Mouse (Mus musculus): ENCODE results near the gene Rab11a.

DNA sequence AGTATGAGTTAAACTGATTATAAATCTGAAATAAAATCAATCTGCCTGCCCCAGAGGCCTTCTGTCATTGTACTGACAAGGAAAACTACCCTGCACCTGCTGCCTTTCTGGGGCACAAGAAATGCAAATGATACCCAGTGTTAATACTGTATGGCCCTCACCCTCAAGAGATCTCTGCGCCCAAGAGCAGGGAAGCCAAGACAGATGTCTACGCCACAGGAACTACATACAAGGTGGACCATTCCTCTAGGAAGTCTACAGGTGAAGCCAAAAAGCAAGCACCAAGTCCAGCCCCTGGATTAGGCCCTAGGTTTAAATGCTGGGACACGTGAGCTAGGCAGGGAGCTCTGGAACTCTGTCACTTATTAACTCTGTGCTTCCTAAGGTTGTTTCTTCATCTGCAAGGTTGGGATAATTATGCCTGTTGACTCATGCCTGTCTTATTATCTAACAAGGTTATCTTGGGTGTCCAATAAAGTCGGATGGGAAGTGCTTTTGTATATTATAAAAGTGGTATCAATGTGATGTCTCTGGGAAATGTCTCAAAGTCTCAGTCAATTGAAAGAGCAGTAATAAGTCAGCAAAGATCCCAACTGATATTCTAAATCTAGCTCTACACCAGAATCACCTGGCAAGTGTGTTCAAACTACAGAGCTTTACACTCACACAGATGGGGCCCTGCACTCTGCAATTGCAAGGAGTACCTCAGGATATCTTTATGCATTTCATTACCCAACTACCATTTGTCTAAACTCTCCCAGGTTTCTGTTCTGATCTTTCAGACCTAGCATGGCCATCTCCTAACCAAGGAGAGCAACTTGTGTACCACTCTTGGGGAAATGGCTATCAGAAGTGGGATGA, 36.9 kb downstream of the Rab11a start:
- no peak for TF ChIP-seq GATA1 (IDR thresholded peaks at IDR 0.05; ENCODE audit: borderline replicate concordance, low read length)
- no peak for TF ChIP-seq FLI1 (IDR thresholded peaks at IDR 0.05; ENCODE audit: low read length)

Measured in megakaryocyte, embryonic 14.5 days (primary cell).